ENCODE assay signal across 10 mouse cellular contexts in genomic region chr7:36691617-36692016, GRCm38 (mm10). TPM values are rescaled to one million over a fixed set of nuclear protein-coding genes. Genes with fewer than 3 reads are reported as not detected.
DNase-seq lines count a peak whose midpoint lies in the region; ATAC-seq and TF ChIP-seq lines count a peak whose summit lies in the region.
"Had no signal": no experiment of that assay in that cellular context is flagged by ENCODE, and none has a peak within 500 bp of the region (broad histone marks: within the 10 kb centered on the region; RNA-seq: fewer than 3 reads in every experiment).

No protein-coding gene starts in this region.

- WGBS in kidney, postnatal 0 days, result 2% methylated on average over 14 of the region's 14 CpGs
- WGBS in hindbrain, embryonic 12.5 days, result 2% methylated on average over 14 of the region's 14 CpGs
- 4% methylated on average over 14 of the region's 14 CpGs for WGBS in intestine, embryonic 15.5 days
- WGBS in neural tube, embryonic 14.5 days, result under 1% methylated on average over 14 of the region's 14 CpGs

- no peak for TF ChIP-seq CTCF in kidney, postnatal 0 days (IDR thresholded peaks at IDR 0.05; ENCODE audit: low read depth)

- no peaks in the 10 kb centered on the region for H3K36me3 ChIP-seq in kidney, postnatal 0 days (ENCODE audit: insufficient read depth, low read length)
- no peaks in the 10 kb centered on the region for H3K36me3 ChIP-seq in hindbrain, embryonic 12.5 days
- H3K36me3 ChIP-seq in intestine, embryonic 15.5 days, result no peaks in the 10 kb centered on the region
- H3K36me3 ChIP-seq in neural tube, embryonic 14.5 days (ENCODE audit: control insufficient read depth, insufficient read depth, low read length), result no peaks in the 10 kb centered on the region

- H3K4me1 ChIP-seq in kidney, postnatal 0 days (replicated peaks; ENCODE audit: insufficient read depth, low read length), result peaks cover 6% of the 10 kb centered on the region; the same call in 1 of the 2 replicates
- peaks cover 37% of the 10 kb centered on the region for H3K4me1 ChIP-seq in hindbrain, embryonic 12.5 days
- peaks cover 22% of the 10 kb centered on the region for H3K4me1 ChIP-seq in intestine, embryonic 15.5 days (replicated peaks)
- H3K4me1 ChIP-seq in neural tube, embryonic 14.5 days (ENCODE audit: control insufficient read depth, insufficient read depth, low read length), result peaks cover 25% of the 10 kb centered on the region

- no peak overlapping the region for H3K27ac ChIP-seq in kidney, postnatal 0 days
- H3K27ac ChIP-seq in hindbrain, embryonic 12.5 days, result no peak overlapping the region
- no peak overlapping the region for H3K27ac ChIP-seq in intestine, embryonic 15.5 days
- no peak overlapping the region for H3K27ac ChIP-seq in neural tube, embryonic 14.5 days (ENCODE audit: low read depth, low read length)
- H3K27ac ChIP-seq: liver, embryonic 14.5 days had no signal

- H3K4me3 ChIP-seq in kidney, postnatal 0 days (replicated peaks; ENCODE audit: low read depth, low read length), result 0 out of 2 replicates have a peak overlapping the region, but pooled peaks have one; percentile 1
- no peak overlapping the region for H3K4me3 ChIP-seq in hindbrain, embryonic 12.5 days
- peak overlapping the region; percentile 16; the same call in 1 of the 2 replicates for H3K4me3 ChIP-seq in intestine, embryonic 15.5 days (replicated peaks)
- H3K4me3 ChIP-seq in neural tube, embryonic 14.5 days (ENCODE audit: low read depth, low read length), result no peak overlapping the region

- peaks cover 58% of the 10 kb centered on the region for H3K27me3 ChIP-seq in kidney, postnatal 0 days (ENCODE audit: insufficient read depth, low read length)
- peaks cover 68% of the 10 kb centered on the region for H3K27me3 ChIP-seq in hindbrain, embryonic 12.5 days
- H3K27me3 ChIP-seq in intestine, embryonic 15.5 days (replicated peaks), result peaks cover 20% of the 10 kb centered on the region
- H3K27me3 ChIP-seq in neural tube, embryonic 14.5 days (ENCODE audit: control insufficient read depth, insufficient read depth, low read length), result 0 out of 2 replicates have a peak, but pooled peaks cover 6% of the 10 kb centered on the region

- H3K9ac ChIP-seq in kidney, postnatal 0 days (ENCODE audit: low read depth, low read length), result no peak overlapping the region
- H3K9ac ChIP-seq in hindbrain, embryonic 12.5 days, result no peak overlapping the region
- no peak overlapping the region for H3K9ac ChIP-seq in intestine, embryonic 15.5 days
- H3K9ac ChIP-seq in neural tube, embryonic 14.5 days (replicated peaks; ENCODE audit: low read depth, low read length), result no peak overlapping the region
- H3K9ac ChIP-seq: liver, embryonic 14.5 days had no signal

- no peak for DNase-seq in kidney, postnatal 0 days (ENCODE audit: low spot score)
- no peak for DNase-seq in kidney, adult 8-10 months
- no peak for DNase-seq in cerebellum, postnatal 14 days
- DNase-seq in yolk sac, embryonic 10.5 days (ENCODE audit: low spot score), result no peak
- DNase-seq: embryo, embryonic 11 days; heart, postnatal 36 days had no signal

- H3K9me3 ChIP-seq in kidney, postnatal 0 days (replicated peaks; ENCODE audit: low read length), result no peaks in the 10 kb centered on the region
- no peaks in the 10 kb centered on the region for H3K9me3 ChIP-seq in hindbrain, embryonic 12.5 days (replicated peaks)
- no peaks in the 10 kb centered on the region for H3K9me3 ChIP-seq in intestine, embryonic 15.5 days
- no peaks in the 10 kb centered on the region for H3K9me3 ChIP-seq in neural tube, embryonic 14.5 days (ENCODE audit: control insufficient read depth, low read length)

- peak overlapping the region; percentile 34 for H3K4me2 ChIP-seq in kidney, postnatal 0 days (ENCODE audit: low read length)
- peak overlapping the region; percentile 31 for H3K4me2 ChIP-seq in hindbrain, embryonic 12.5 days (replicated peaks)
- peak overlapping the region; percentile 48 for H3K4me2 ChIP-seq in intestine, embryonic 15.5 days (replicated peaks)
- H3K4me2 ChIP-seq in neural tube, embryonic 14.5 days (ENCODE audit: low read depth, low read length), result peak overlapping the region; percentile 27; the same call in 1 of the 2 replicates

- ATAC-seq in kidney, postnatal 0 days (replicated peaks; ENCODE audit: low FRiP score, low read depth), result no peak
- no peak for ATAC-seq in hindbrain, embryonic 12.5 days (ENCODE audit: low FRiP score)
- ATAC-seq in intestine, embryonic 15.5 days, result no peak
- no peak for ATAC-seq in neural tube, embryonic 14.5 days (ENCODE audit: low read depth)

RNA-seq across cellular contexts. Expression of gene Tshz3, which starts 6.3 kb away (rescaled TPM):
- polyA plus RNA-seq in kidney, postnatal 0 days (2015; fragmentation: Nextera tagmentation; extraction: Ambion mirVana), result 4.5 and 5.3 TPM in 2 replicates
- 25.5 and 25.7 TPM in 2 replicates for polyA plus RNA-seq in hindbrain, embryonic 12.5 days (2016; fragmentation: Nextera tagmentation; extraction: Ambion mirVana)
- polyA plus RNA-seq in intestine, embryonic 15.5 days (2015; fragmentation: Nextera tagmentation; extraction: Ambion mirVana), result 10.2 and 11.2 TPM in 2 replicates
- 87.2 and 104 TPM in 2 replicates for polyA plus RNA-seq in neural tube, embryonic 14.5 days (2014; fragmentation: Nextera tagmentation; extraction: Ambion mirVana)

Comparison
In these comparisons a context has a peak if more than half of its experiments do, and no peak if none do; other contexts are left out.
1. H3K4me3 ChIP-seq: peak in kidney, postnatal 0 days (single experiment) and intestine, embryonic 15.5 days (single experiment); none in hindbrain, embryonic 12.5 days (single experiment) and neural tube, embryonic 14.5 days (single experiment).
2. Peak in every context shown above with its lines, with median percentiles within 50 percentile points of each other: H3K4me2 ChIP-seq.